Mouse (Mus musculus) activated CD4-positive, CD25-positive, alpha-beta regulatory T cell, adult 9 weeks (primary cell): ENCODE results near the gene 1700011L22Rik. TPM values are rescaled to one million over a fixed set of nuclear protein-coding genes. Genes with fewer than 3 reads are reported as not detected.

Experiments
- polyA plus RNA-seq: library from polyadenylated mRNA; unstranded; fragments of 100-300 nt; shearing (Covaris generic); gene quantifications from one replicate; pipeline ENCODE4 v1.2.1, GENCODE M21; 2017

The 1700011L22Rik gene
- polyA plus RNA-seq = not detected

GRCm38 (mm10) chr8:79248470-79248869 lies at the start of gene 1700011L22Rik:
1700011L22Rik (minus strand) TSS chr8:79248570.

DNA sequence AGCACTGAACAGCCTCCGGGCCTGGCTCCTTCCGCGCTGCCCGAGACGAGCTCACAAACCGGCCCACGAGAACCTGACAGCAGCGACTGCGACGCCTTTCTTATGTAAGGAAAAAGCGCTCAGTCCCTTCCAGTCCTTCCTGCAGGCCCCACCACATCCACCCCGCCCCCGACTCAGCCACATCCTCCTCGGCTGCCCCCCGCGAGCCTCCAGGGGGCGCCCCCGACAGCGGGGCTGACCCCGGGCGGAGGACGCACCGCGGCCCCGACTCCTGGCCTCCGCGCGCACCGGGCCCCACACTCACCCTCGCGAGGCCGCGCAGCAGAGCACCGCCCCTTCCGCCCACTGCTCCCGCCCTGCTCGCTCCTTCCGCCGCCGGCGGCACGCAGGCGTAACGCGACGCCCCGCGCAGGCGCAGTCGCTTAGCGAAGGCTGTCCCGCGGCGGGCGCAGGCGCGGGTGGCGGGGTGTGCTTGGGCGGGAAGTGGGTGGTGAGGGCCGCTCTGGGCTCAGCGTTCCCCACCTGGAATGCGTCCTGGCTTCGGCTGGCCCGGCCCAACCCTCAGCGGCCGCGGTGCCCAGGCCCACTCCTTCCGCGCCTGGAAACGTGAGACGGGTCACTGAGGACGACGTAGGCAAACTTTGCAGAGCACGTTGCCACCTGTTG lies 46.4 kb upstream of the 1700011L22Rik start, which contains the start of gene Mmaa:
Gene Mmaa, minus strand, starts transcription at position 328 of the 666 bp plus-strand sequence.

Other genes with a start within 250 kb of the 1700011L22Rik start
- gene Zfp827, start 220.1 kb downstream of the 1700011L22Rik start, polyA plus RNA-seq = 6.9 TPM
- 9.9 TPM for gene Mmaa, start 46.4 kb upstream of the 1700011L22Rik start, polyA plus RNA-seq
- 4.6 TPM for gene Smad1, start 150.9 kb upstream of the 1700011L22Rik start, polyA plus RNA-seq